Mouse (Mus musculus) CH12.LX (cell line): ENCODE measurements around the gene Tbck. TPM values are rescaled to one million over a fixed set of nuclear protein-coding genes. Genes with fewer than 3 reads are reported as not detected.

Source experiments
- DNase-seq: peaks from one replicate; pipeline ENCODE4 v3.0.0-alpha.2; 2013; ENCODE audit errors: extremely low read depth
- H3K27ac ChIP-seq: 2 replicates; pipeline ENCODE4 v1.5.1; 2012; ENCODE audit warnings: low read depth, mild to moderate bottlenecking, control low read depth, moderate library complexity; ENCODE audit not compliant: insufficient read depth
- H3K27me3 ChIP-seq: replicated peaks from 2 replicates; pipeline ENCODE3; 2012; ENCODE audit warnings: inconsistent platforms
- H3K36me3 ChIP-seq, 2 experiments: replicated peaks in 1 of 2; 2 replicates each; pipeline versions ENCODE3 to v1.6.1; 2012; ENCODE audit warnings: inconsistent platforms in 1 of 2, low read length in 1 of 2, mild to moderate bottlenecking in 1 of 2, mixed read lengths in 1 of 2, moderate library complexity in 1 of 2; ENCODE audit not compliant: control insufficient read depth in 1 of 2, insufficient read depth in 1 of 2
- H3K4me1 ChIP-seq, 2 experiments: 2 replicates each; pipeline ENCODE4 v1.6.1; 2012; ENCODE audit warnings: inconsistent platforms in 1 of 2, moderate library complexity in 1 of 2; ENCODE audit not compliant: insufficient read depth in 2 of 2, control insufficient read depth in 1 of 2
- H3K4me2 ChIP-seq: 2 replicates; pipeline ENCODE4 v1.6.1; 2012; ENCODE audit warnings: low read depth, mild to moderate bottlenecking, control low read depth; ENCODE audit not compliant: poor library complexity, insufficient read depth, severe bottlenecking
- H3K4me3 ChIP-seq, 3 experiments: fragments of 150-350 bp in 1 of 3; sonication (generic) in 1 of 3; replicated peaks in 1 of 3; 2 replicates each; pipeline versions ENCODE3 to v1.5.1; 2011 to 2012; ENCODE audit warnings: low read depth in 2 of 3, low read length in 2 of 3, mild to moderate bottlenecking in 2 of 3, moderate library complexity in 2 of 3, control low read depth in 1 of 3, improper control_type of control experiment in 1 of 3, inconsistent platforms in 1 of 3, mixed read lengths in 1 of 3; ENCODE audit not compliant: poor library complexity in 1 of 3
- H3K79me2 ChIP-seq: replicated peaks from 2 replicates; pipeline ENCODE4 v1.6.1; 2012; ENCODE audit warnings: mild to moderate bottlenecking, moderate library complexity; ENCODE audit not compliant: control insufficient read depth, poor library complexity, insufficient read depth, severe bottlenecking; ENCODE audit errors: extremely low read depth
- H3K9ac ChIP-seq: 2 replicates; pipeline ENCODE4 v1.6.1; 2012; ENCODE audit warnings: low read depth, mild to moderate bottlenecking, control low read depth, moderate library complexity; ENCODE audit not compliant: insufficient read depth
- H3K9me3 ChIP-seq: replicated peaks from 2 replicates; pipeline ENCODE3; 2012; ENCODE audit warnings: low read length, inconsistent platforms, mixed read lengths
- CHD1 ChIP-seq: IDR thresholded peaks from 2 replicates; pipeline ENCODE4 v1.6.1; 2012; ENCODE audit warnings: low read depth, low read length, improper control_type of control experiment, inconsistent platforms
- CHD2 ChIP-seq: IDR thresholded peaks from 2 replicates; pipeline ENCODE4 v1.6.1; 2011; ENCODE audit warnings: low read length, improper control_type of control experiment
- CTCF ChIP-seq, 2 experiments: IDR thresholded peaks in 1 of 2; conservative IDR thresholded peaks in 1 of 2; 2 replicates each; pipeline ENCODE4 v1.5.1; 2011 to 2012; ENCODE audit warnings: low read depth in 2 of 2, low read length in 2 of 2, improper control_type of control experiment in 1 of 2, inconsistent platforms in 1 of 2, mild to moderate bottlenecking in 1 of 2, moderate library complexity in 1 of 2
- E2F4 ChIP-seq: IDR thresholded peaks from 2 replicates; pipeline ENCODE4 v1.6.1; 2011; ENCODE audit warnings: low read depth, low read length, improper control_type of control experiment; ENCODE audit not compliant: insufficient replicate concordance
- EP300 ChIP-seq: IDR thresholded peaks from 2 replicates; pipeline ENCODE4 v1.6.1; 2011; ENCODE audit warnings: low read length, improper control_type of control experiment
- ETS1 ChIP-seq: conservative IDR thresholded peaks from 2 replicates; pipeline ENCODE4 v1.6.1; 2012; ENCODE audit warnings: low read depth, mild to moderate bottlenecking, inconsistent platforms, low read length, improper control_type of control experiment, moderate library complexity
- GABPA ChIP-seq: IDR thresholded peaks from 2 replicates; pipeline ENCODE4 v1.6.1; 2012; ENCODE audit warnings: low read depth, low read length, improper control_type of control experiment, inconsistent platforms; ENCODE audit not compliant: insufficient replicate concordance
- HCFC1 ChIP-seq: IDR thresholded peaks from 2 replicates; pipeline ENCODE4 v1.6.1; 2012; ENCODE audit warnings: low read depth, mild to moderate bottlenecking, inconsistent platforms, low read length, improper control_type of control experiment
- IRF4 ChIP-seq: IDR thresholded peaks from 2 replicates; pipeline ENCODE4 v1.6.1; 2014; ENCODE audit warnings: low read depth, mild to moderate bottlenecking, inconsistent platforms, low read length, improper control_type of control experiment
- MAFK ChIP-seq: IDR thresholded peaks from 2 replicates; pipeline ENCODE4 v1.6.1; 2011; ENCODE audit warnings: low read length, improper control_type of control experiment; ENCODE audit not compliant: insufficient replicate concordance
- MAX ChIP-seq: IDR thresholded peaks from 2 replicates; pipeline ENCODE4 v1.6.1; 2011; ENCODE audit warnings: low read length, improper control_type of control experiment
- MEF2A ChIP-seq: IDR thresholded peaks from 2 replicates; pipeline ENCODE4 v1.6.1; 2014; ENCODE audit warnings: low read depth, mild to moderate bottlenecking, inconsistent platforms, low read length, improper control_type of control experiment, borderline replicate concordance
- NELFE ChIP-seq: IDR thresholded peaks from 2 replicates; pipeline ENCODE4 v1.6.1; 2011; ENCODE audit warnings: low read depth, low read length, improper control_type of control experiment
- PAX5 ChIP-seq: IDR thresholded peaks from 2 replicates; pipeline ENCODE4 v1.6.1; 2012; ENCODE audit warnings: low read length, inconsistent platforms, mixed read lengths
- POLR2AphosphoS2 ChIP-seq: IDR thresholded peaks from 2 replicates; pipeline ENCODE4 v1.6.1; 2011; ENCODE audit warnings: low read depth, low read length, improper control_type of control experiment
- RAD21 ChIP-seq: IDR thresholded peaks from 2 replicates; pipeline ENCODE4 v1.6.1; 2011; ENCODE audit warnings: low read depth, mild to moderate bottlenecking, low read length, improper control_type of control experiment, moderate library complexity
- SIN3A ChIP-seq: IDR thresholded peaks from 2 replicates; pipeline ENCODE4 v1.6.1; 2012; ENCODE audit warnings: low read length, improper control_type of control experiment, inconsistent platforms
- SMC3 ChIP-seq: IDR thresholded peaks from 2 replicates; pipeline ENCODE4 v1.6.1; 2011; ENCODE audit warnings: low read depth, low read length, improper control_type of control experiment
- TBP ChIP-seq: conservative IDR thresholded peaks from 2 replicates; pipeline ENCODE4 v1.6.1; 2011; ENCODE audit warnings: low read depth, low read length, improper control_type of control experiment
- TCF12 ChIP-seq: IDR thresholded peaks from 2 replicates; pipeline ENCODE4 v1.6.1; 2014; ENCODE audit warnings: low read depth, mild to moderate bottlenecking, inconsistent platforms, low read length, improper control_type of control experiment
- UBTF ChIP-seq: IDR thresholded peaks from 2 replicates; pipeline ENCODE4 v1.6.1; 2012; ENCODE audit warnings: low read depth, mild to moderate bottlenecking, inconsistent platforms, low read length, improper control_type of control experiment, moderate library complexity
- USF1 ChIP-seq: IDR thresholded peaks from 2 replicates; pipeline ENCODE4 v1.6.1; 2014; ENCODE audit warnings: low read depth, mild to moderate bottlenecking, inconsistent platforms, low read length, improper control_type of control experiment
- USF2 ChIP-seq: conservative IDR thresholded peaks from 2 replicates; pipeline ENCODE4 v1.6.1; 2011; ENCODE audit warnings: low read depth, low read length, improper control_type of control experiment
- ZC3H11A ChIP-seq: IDR thresholded peaks from 2 replicates; pipeline ENCODE4 v1.6.1; 2012; ENCODE audit warnings: low read depth, mild to moderate bottlenecking, inconsistent platforms, low read length, improper control_type of control experiment
- ZMIZ1 ChIP-seq: IDR thresholded peaks from 2 replicates; pipeline ENCODE4 v1.6.1; 2012; ENCODE audit warnings: low read depth, mild to moderate bottlenecking, inconsistent platforms, low read length, improper control_type of control experiment
- ZNF384 ChIP-seq: IDR thresholded peaks from 2 replicates; pipeline ENCODE4 v1.6.1; 2012; ENCODE audit warnings: low read depth, low read length, improper control_type of control experiment, inconsistent platforms
- dilution Hi-C: fragments of 300-500 bp; cut with MboI; formaldehyde crosslinking; loops from 2 replicates; pipeline ENCODE4 v1.14.3; 2020; ENCODE audit warnings: low sequenced_read_pairs; ENCODE audit not compliant: extremely low pct_unique_long_range_greater_than_20kb, extremely low pct_ligation_motif_present
- in situ Hi-C: fragments of 300-500 bp; cut with MboI; formaldehyde crosslinking; loops from 3 replicates; pipeline ENCODE4 v1.14.3; 2019; ENCODE audit warnings: low sequenced_read_pairs, low pct_ligation_motif_present, low pct_unique_long_range_greater_than_20kb, mixed read lengths
- polyA plus RNA-seq: library from polyadenylated mRNA; unstranded; fragments of >175 nt; gene quantifications from 2 replicates; pipeline ENCODE4 v1.2.1, GENCODE M21; 2012; ENCODE audit warnings: low read depth; ENCODE audit not compliant: insufficient read length
- total RNA-seq, 2 experiments: library from RNA; depleted of rRNA; stranded (reverse); fragments of 300-350 nt in 1 of 2; fragments of >200 nt in 1 of 2; gene quantifications; 2 replicates each; pipeline ENCODE4 v1.2.3; 2012 to 2014

Tbck gene
- total and polyA plus RNA-seq, 3 experiments, result 9.2 to 18.7 (median 14.5) TPM

DNA sequence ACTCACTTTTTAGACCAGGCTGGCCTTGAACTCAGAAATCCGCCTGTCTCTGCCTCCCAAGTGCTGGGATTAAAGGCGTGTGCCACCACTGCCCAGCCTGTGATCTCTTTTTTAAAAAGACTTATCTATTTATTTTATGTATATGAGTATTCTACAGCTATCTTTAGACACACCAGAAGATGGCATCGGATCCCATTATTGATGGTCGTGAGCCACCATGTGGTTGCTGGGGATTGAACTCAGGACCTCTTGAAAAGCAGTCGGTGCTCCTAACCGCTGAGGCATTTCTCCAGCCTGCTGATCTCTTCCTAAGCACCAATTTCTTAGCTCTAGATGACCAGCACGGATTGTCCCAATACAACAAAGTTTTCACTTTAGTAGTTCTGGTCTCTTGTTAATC is 30.0 kb upstream of the Tbck start:
- DNase-seq, result no peak
- Histone ChIP-seq H3K36me3 (peaks cover 5 to 18% of the 10 kb centered on the region in 2 experiments), H3K27me3 (no peaks in the 10 kb centered on the region), H3K9ac (no peak overlapping the region), H3K4me1 (peaks cover 0 to 7% of the 10 kb centered on the region in 2 experiments; a peak in 2 of 4 replicates), H3K4me3 (no peak overlapping the region), H3K4me2 (no peak overlapping the region), H3K79me2 (no peaks in the 10 kb centered on the region), H3K27ac (no peak overlapping the region), H3K9me3 (no peaks in the 10 kb centered on the region)
- no peak for TF ChIP-seq MEF2A
- no peak for TF ChIP-seq USF2
- TF ChIP-seq HCFC1, result no peak
- no peak for TF ChIP-seq USF1
- TF ChIP-seq TCF12, result no peak
- TF ChIP-seq NELFE, result no peak
- no peak for TF ChIP-seq UBTF
- peak; percentile 39 for TF ChIP-seq SMC3
- no peak for TF ChIP-seq SIN3A
- TF ChIP-seq GABPA, result no peak
- no peak for TF ChIP-seq MAFK
- no peak for TF ChIP-seq CHD2
- TF ChIP-seq ZC3H11A, result no peak
- no peak for TF ChIP-seq ZMIZ1
- TF ChIP-seq MAX, result no peak
- TF ChIP-seq E2F4, result no peak
- no peak for TF ChIP-seq EP300
- TF ChIP-seq IRF4, result no peak
- TF ChIP-seq ZNF384, result peak; percentile 34; the same call in 1 of the 2 replicates
- TF ChIP-seq POLR2AphosphoS2, result no peak
- TF ChIP-seq ETS1, result no peak
- TF ChIP-seq TBP, result no peak
- no peak for TF ChIP-seq CHD1
- no peak for TF ChIP-seq PAX5
- peak in 1 of 2 experiments; percentile 58; a peak in 2 of 4 replicates for TF ChIP-seq CTCF (conservative IDR thresholded peaks at IDR 0.05 in 1 of 2, IDR thresholded peaks at IDR 0.05 in 1 of 2; ENCODE audit: low read depth in 2 of 2, low read length in 2 of 2)
- peak; percentile 39 for TF ChIP-seq RAD21
- in situ Hi-C loops, result no loop called here
- dilution Hi-C loops, result no loop called here
